Mouse (Mus musculus) activated CD4-positive, CD25-positive, alpha-beta regulatory T cell, adult 4 months (primary cell): ENCODE data around the gene Rnf185. TPM values are rescaled to one million over a fixed set of nuclear protein-coding genes. Genes with fewer than 3 reads are reported as not detected.

Experiments
- polyA plus RNA-seq, 2 experiments: library from polyadenylated mRNA; unstranded; fragments of 100-300 nt; shearing (Covaris generic); gene quantifications; one replicate each; pipeline ENCODE4 v1.2.1; 2017

The Rnf185 gene
- polyA plus RNA-seq, 2 experiments from 2014 or later, result 17.6 to 18.9 TPM

Other genes with a start within 250 kb of the Rnf185 start
- gene Eif4enif1, start 250.0 kb downstream of the Rnf185 start, polyA plus RNA-seq, result 10 to 100 TPM; 53.6 to 62.8 TPM
- 100 to 1,000 TPM; 166 to 178 TPM for gene Drg1, start 185.9 kb downstream of the Rnf185 start, polyA plus RNA-seq
- 10 to 100 TPM; 13.3 to 15.6 TPM for gene Patz1, start 163.5 kb downstream of the Rnf185 start, polyA plus RNA-seq
- gene Pik3ip1, start 122.0 kb downstream of the Rnf185 start, polyA plus RNA-seq, result 10 to 100 TPM; 32.9 to 53.5 TPM
- gene Limk2, start 43.2 kb downstream of the Rnf185 start, polyA plus RNA-seq, result 10 to 100 TPM; 77.7 to 78.9 TPM
- gene Pla2g3, start 35.9 kb upstream of the Rnf185 start, polyA plus RNA-seq, result under 1 TPM; 0.22 to 0.42 TPM
- not detected for gene Inpp5j, start 52.5 kb upstream of the Rnf185 start, polyA plus RNA-seq
- 1 to 10 TPM; 5.2 to 8.0 TPM for gene Selenom, start 62.3 kb upstream of the Rnf185 start, polyA plus RNA-seq
- 1 to 10 TPM; 1.7 to 3.4 TPM for gene Smtn, start 88.2 kb upstream of the Rnf185 start, polyA plus RNA-seq
- gene Morc2a, start 196.8 kb upstream of the Rnf185 start, polyA plus RNA-seq, result 1 to 10 TPM; 6.5 to 7.8 TPM